ENCODE assay signal across 17 mouse cellular contexts in the genomic region with DNA sequence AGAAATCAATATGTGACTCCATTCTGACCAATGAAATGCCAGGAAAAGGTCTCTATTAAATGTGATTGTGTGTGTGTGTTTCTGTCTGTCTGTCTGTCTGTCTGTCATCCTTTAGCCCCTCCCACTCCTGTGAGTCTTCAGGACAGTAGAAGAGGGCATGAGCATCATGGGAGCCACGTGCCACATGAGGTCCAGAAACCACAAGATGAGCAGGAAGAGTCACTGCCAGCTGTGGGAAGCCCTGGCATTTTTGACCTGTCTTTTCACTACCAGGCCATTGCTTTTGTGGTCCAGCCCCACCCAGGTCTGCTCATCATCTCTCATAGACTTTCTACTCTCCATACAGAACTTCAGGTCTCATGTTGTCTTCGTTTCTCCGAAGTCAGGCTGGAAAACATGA.
"Had no signal": no experiment of that assay in that cellular context is flagged by ENCODE, and none has a peak within 500 bp of the region (broad histone marks: within the 10 kb centered on the region; RNA-seq: fewer than 3 reads in every experiment).

No protein-coding gene starts in this region.

- H3K4me3 ChIP-seq: lung, embryonic 15.5 days; megakaryocyte, embryonic 14.5 days; midbrain, embryonic 13.5 days; midbrain, embryonic 15.5 days; neural tube, embryonic 12.5 days; stomach, embryonic 15.5 days had no signal

- DNase-seq: liver, postnatal 0 days; lung, adult 2 months; lung, postnatal 14 days; lung, postnatal 36 days; right cerebral cortex, postnatal 14 days; thymus, adult 2 months; thymus, postnatal 25 days; thymus, postnatal 4 days had no signal

- H3K27ac ChIP-seq: lung, embryonic 15.5 days; macrophage; midbrain, embryonic 13.5 days; midbrain, embryonic 15.5 days; neural tube, embryonic 12.5 days; stomach, embryonic 15.5 days; stomach, postnatal 0 days had no signal

- H3K36me3 ChIP-seq: lung, embryonic 15.5 days; midbrain, embryonic 13.5 days; midbrain, embryonic 15.5 days; neural tube, embryonic 12.5 days; stomach, embryonic 15.5 days had no signal

- H3K4me2 ChIP-seq: lung, embryonic 15.5 days; midbrain, embryonic 11.5 days; midbrain, embryonic 13.5 days; midbrain, embryonic 15.5 days; neural tube, embryonic 12.5 days; stomach, embryonic 15.5 days had no signal

- H3K9me3 ChIP-seq: lung, embryonic 15.5 days; megakaryocyte, embryonic 14.5 days; midbrain, embryonic 13.5 days; midbrain, embryonic 15.5 days; neural tube, embryonic 12.5 days; stomach, embryonic 15.5 days had no signal

- H3K4me1 ChIP-seq: lung, embryonic 15.5 days; midbrain, embryonic 13.5 days; midbrain, embryonic 15.5 days; neural tube, embryonic 12.5 days; stomach, embryonic 15.5 days had no signal

- H3K27me3 ChIP-seq: lung, embryonic 15.5 days; midbrain, embryonic 13.5 days; midbrain, embryonic 15.5 days; neural tube, embryonic 12.5 days; stomach, embryonic 15.5 days had no signal

- H3K9ac ChIP-seq: liver, postnatal 0 days; lung, embryonic 15.5 days; midbrain, embryonic 13.5 days; midbrain, embryonic 15.5 days; neural tube, embryonic 12.5 days; stomach, embryonic 15.5 days had no signal
